Mouse (Mus musculus): Measurements from ENCODE around the gene Htra1.

Gene Htra1

GRCm38 (mm10) chr7:130935793-130936471 is at the start of gene Htra1:
Gene Htra1 (plus strand): TSS chr7:130936111.
- peak; percentile 43 to 62 for DNase-seq

DNA sequence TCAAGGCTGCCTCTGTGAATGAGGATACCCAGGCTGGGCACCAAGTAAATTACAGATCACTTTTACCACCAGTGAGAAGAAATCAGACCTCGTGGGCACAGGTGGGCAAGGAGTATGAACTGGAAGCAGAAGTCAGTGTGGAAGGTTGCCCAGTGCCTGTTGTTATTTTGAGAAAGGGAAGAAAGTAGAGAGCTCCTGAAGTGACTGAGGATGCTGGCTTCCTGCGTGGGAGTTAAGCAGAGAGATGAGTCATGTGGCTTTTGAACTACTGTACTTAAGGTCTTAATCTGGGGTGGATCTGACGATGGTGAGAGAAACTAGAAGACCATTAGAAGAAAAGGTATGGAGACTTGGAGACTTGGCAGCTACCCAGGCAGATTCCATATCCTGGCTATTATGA is 49.7 kb upstream of the Htra1 start:
- DNase-seq: peak in 1 of 2 experiments; percentile 40

- peak; percentile 59 to 66 for DNase-seq
Observed at GRCm38 (mm10) chr7:130887946-130888345, 48.0 kb upstream of the Htra1 start.

GRCm38 (mm10) chr7:130890871-130891270 is 45.0 kb upstream of the Htra1 start:
- no peak for DNase-seq

DNA sequence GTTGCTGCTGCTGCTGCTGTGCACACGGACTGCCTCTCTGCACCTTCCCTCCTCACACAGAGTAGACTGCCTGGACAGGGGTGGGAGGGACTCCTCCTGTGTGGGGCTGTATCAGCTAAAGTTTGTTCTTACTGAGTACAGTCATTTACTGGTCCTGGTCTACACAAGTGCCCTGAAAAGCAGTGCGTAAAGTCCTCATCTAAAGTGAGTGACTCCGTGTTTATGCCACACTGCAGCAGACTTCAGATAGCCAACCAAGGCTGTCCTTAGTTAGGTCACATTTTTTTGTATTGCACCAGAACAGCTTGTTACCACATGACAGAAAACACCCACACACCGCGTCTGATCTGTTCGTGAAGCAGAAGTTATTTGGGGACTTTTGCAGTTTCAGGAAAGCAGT is 42.9 kb upstream of the Htra1 start:
- no peak for DNase-seq

DNA sequence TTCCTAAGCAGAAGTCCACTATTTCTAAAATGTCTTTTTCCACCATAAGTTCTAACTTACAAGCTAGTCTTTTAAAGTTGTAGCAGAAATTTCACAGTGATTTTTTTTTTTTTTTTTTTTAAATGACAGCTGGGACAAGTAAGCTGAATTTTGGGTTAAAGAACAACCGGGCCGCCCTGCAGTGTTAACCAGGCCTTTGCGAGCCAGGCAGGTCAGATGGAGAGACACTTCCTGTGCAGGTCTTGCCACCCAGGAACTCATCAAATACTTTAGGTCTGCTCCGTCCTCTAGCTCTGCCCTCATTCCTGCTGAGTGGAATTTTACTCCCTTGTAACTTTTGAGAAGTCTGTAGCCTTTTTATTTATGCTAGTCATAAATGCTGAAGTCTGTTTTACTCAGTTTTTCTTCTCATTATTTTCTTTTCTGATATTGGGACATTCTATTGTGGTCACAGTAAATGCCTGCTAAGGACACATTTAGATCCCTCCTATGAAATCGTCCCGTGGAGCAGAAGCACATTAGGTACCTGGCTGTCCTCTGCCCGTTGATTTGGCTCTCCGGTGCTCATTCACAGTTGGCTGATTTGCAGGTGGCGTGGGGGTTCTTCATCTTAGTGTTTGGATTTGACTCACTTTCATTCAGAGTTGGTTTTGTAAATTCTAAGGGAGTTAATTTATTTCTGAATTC is 40.8 kb upstream of the Htra1 start:
- DNase-seq: peak; percentile 28 to 49

- DNase-seq: peak in 1 of 2 experiments; percentile 33
Observed at GRCm38 (mm10) chr7:130895618-130895945, 40.3 kb upstream of the Htra1 start.

DNA sequence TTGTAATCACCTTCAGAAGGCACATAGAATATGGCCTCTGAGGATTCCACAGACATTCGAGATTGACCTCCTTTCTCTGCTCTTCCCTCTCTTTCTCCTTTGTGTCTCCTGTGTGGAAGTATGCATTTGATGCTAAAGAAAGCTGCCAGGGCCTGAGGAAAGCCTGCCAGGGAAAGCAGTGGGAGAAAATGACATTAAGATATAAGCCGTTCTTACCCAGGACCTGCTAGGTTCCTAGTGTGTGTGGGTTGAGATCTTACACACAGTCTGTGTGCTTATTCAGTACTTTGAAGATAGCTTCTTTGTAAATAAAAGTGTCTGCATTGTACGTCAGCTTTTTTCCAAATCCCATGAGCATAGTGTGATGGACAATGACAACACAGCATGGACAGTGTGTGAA is 39.8 kb upstream of the Htra1 start:
- no peak for DNase-seq

GRCm38 (mm10) chr7:130897201-130897600 is 38.7 kb upstream of the Htra1 start:
- DNase-seq: no peak

DNA sequence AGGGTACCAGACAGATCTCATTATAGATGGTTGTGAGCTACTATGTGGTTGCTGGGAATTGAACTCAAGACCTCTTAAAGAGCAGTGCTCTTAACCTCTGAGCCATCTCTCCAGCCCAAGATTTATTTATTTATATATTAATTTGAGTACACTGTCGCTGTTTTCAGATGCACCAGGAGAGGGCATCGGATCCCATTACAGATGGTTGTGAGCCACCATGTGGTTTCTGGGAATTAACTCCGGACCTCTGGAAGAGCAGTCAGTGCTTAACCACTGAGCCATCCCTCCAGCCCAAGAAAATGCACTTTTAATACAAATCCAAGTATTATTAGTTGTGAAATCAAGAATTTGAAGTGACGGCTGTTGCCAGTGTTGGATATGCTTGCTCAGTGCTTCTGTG is 37.5 kb upstream of the Htra1 start:
- no peak for DNase-seq

DNA sequence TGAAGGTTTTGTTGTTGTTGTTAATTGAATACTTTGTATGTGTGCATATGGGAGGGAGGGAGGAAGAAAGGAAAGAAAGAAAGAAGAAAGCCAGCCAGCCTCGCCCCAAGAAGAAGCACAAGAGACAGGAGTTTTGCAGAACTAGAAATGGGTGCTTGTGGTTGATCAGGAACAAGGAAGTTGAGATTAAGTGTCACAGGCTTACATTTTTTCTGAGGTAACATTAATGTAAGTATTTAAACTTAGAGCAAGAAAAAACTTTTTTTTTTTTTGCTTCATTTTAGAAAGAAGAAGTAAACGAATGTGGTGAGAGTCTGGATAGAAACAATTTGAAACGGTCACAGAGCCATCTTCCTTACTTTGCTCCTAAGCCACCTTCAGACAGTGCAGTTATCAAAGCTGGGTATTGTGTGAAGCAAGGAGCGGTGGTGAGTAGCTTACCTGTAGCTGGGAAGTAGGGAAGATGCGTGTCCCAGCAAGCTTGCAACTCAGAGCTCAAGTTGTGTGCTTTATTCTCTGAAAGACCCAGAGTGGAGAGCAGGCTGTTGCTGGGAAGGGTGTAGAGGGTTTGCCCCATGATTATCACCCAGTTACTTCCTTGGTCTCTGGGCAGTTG is 35.6 kb upstream of the Htra1 start:
- DNase-seq: no peak

GRCm38 (mm10) chr7:130902929-130903328 is 33.0 kb upstream of the Htra1 start:
- no peak for DNase-seq

GRCm38 (mm10) chr7:130903505-130904074 is 32.3 kb upstream of the Htra1 start:
- DNase-seq: no peak

DNA sequence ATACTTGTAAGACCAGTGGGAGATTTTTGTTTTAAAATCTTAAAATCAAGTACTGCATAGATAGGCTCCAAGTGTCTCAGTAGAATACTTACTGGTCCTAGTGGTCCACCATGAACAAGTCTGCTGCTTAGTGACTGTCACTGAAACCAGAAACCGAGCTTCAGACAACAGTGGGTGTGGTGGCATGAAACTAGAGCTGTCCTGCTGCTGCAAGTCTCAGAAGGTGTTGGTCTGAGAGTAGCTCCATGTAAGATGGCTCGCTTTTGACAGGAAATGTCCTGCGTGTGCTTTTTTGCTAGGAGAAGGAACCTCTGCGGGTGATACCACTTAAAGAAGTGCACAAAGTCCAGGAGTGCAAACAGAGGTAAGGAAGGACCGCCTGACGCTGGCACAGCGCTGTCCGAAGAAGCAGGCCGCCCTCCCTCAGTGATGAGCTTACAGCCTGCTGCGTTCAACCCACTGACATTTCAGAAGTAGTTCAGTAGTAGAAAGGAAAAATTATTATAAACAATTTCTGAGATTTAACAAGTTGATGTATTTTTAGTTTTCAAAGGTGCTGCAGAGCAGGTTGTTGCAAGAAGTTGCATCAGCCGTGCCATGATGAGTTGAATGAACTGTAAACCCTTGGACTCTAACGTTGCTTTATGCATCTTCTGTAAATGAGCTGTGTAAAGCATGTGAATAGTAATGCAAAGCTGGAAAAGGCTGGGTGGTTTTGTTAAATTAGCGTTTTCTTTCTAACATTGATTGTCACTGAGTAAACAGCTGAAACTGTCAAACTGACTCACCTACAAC is 31.1 kb upstream of the Htra1 start:
- no peak for DNase-seq

- no peak for DNase-seq
Observed at GRCm38 (mm10) chr7:130910841-130911240, 25.1 kb upstream of the Htra1 start.

GRCm38 (mm10) chr7:130914693-130915363 is 21.1 kb upstream of the Htra1 start:
- peak in 1 of 2 experiments; percentile 45 for DNase-seq

DNA sequence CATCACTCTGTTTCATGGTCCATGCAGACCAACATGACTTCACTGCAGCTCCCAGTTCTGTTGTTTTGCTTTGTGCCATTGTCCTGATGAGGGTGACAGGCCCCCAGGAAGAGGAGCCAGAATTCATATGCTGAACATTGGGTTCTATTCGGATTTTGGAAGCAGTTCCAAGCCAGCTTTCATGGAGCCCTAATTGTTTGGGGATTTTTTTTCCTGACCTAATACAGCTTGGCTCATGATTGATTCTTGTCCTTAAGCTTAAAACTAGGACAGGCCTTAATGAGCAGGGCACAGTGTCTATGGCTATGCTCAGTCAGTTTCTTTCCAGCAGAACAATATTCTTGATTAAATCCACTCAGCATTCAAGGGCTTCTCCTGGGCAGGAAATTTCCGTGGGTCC is 17.7 kb upstream of the Htra1 start:
- no peak for DNase-seq

DNA sequence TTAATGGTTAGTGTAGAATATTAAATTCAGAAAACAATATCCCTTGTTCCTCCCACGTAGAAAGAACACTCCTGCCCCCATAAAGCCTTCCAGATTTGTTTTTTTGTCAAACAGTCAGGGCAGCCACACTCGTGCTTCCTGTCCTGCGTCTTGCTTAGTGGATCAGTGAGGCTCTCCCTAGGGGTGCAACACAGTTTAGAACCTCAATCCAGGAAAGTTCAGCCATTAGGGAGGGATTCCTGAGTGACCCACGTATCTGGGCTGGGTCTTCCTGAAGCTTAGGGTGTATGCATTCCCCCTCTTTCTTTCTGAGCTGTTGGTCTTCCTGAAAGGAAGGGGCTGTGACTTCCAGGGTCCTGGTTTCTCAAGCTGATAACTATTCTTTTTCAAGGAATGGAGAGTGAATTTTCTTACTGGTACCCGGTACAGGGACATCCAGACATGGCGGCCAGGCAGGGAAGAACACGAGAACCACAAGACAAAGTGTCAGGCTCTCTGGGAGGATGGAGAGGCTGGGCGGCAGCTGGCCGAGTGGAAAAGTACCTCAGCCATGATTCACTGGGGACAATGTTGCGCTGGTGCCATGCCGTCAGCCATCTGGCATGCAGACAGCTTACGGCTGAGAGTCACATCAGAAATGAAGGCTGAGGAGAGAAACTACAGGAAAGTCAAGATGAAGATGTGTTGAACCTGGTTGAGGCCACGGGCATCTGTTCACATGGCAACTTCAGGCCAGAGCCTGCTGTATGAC is 12.8 kb upstream of the Htra1 start:
- peak; percentile 25 to 41 for DNase-seq

GRCm38 (mm10) chr7:130930401-130930800 is 5.5 kb upstream of the Htra1 start:
- no peak for DNase-seq

DNA sequence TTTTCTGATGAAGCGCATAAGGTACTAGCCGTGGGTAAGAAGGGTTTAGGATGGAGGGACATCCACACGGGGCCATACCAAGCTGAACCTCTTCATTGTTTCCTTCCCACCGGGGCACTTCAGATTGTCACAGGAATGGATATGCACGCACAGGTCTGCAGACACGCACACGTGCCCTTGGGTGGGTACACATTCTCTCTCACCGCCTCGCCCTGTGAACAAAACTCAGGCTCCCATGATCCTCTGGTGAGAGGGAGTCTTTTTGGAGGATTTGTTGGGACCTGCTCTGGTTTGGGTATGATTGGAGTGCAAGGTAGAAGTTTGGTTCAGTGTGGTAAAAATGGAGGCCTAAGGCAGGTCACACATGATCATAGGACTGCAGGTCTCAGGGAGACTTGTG is 3.0 kb upstream of the Htra1 start:
- no peak for DNase-seq

GRCm38 (mm10) chr7:130934654-130935053 is 1.3 kb upstream of the Htra1 start:
- no peak for DNase-seq

DNA sequence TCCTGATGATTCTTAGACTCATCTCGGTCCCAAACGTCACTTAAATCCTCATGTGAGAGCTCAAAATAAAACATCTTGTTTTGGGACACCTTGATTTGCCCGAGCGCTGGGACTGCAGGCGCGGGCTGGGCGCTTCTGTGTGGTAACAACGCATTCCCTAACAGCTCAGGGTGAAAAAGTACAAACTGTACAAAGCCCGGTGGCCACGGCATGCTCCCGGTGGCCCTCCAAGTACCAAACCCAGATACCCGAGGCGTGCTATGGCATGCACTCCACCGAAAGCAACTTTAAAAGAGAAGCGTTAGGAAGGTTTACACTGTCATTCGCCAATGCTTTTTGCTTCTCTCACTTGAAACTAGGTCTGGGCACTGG is 504 bp upstream of the Htra1 start:
- no peak for DNase-seq
